Comparison of ENCODE assay signal across 29 mouse cellular contexts in the genomic region with DNA sequence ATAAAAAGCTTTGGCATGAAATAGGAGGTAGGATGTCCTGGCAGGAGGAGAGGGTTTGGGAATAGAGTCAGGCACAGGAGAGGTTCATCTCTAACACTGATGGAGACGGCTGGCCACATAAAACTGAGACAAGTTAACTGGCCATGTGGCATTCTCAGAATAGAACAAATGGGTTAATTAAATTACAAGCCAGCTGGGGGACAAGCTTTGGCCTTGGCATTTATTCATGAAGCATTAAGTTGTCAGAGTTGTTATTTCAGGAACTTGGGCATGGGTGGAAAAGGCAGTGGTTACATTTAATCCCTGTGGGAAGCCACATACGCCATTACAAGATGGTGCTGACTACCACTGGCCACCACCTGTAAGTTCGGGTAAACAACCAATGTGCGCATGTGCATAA. TPM values are rescaled to one million over a fixed set of nuclear protein-coding genes. Genes with fewer than 3 reads are reported as not detected.
"Had no signal": no experiment of that assay in that cellular context is flagged by ENCODE, and none has a peak within 500 bp of the region (broad histone marks: within the 10 kb centered on the region; RNA-seq: fewer than 3 reads in every experiment).

No protein-coding gene starts in this region.

- H3K9me3 ChIP-seq: liver, embryonic 15.5 days; lung, embryonic 15.5 days; megakaryocyte, embryonic 14.5 days; midbrain, embryonic 13.5 days; midbrain, embryonic 15.5 days; neural tube, embryonic 13.5 days; neural tube, embryonic 15.5 days had no signal

- H3K4me1 ChIP-seq: liver, embryonic 15.5 days had no signal

- H3K4me2 ChIP-seq: liver, embryonic 15.5 days; lung, embryonic 15.5 days; midbrain, embryonic 11.5 days; midbrain, embryonic 13.5 days; midbrain, embryonic 15.5 days; neural tube, embryonic 13.5 days; neural tube, embryonic 15.5 days had no signal

- H3K4me3 ChIP-seq: liver, embryonic 15.5 days; lung, embryonic 15.5 days; megakaryocyte, embryonic 14.5 days; midbrain, embryonic 13.5 days; midbrain, embryonic 15.5 days; neural tube, embryonic 13.5 days; neural tube, embryonic 15.5 days had no signal

- DNase-seq: liver, postnatal 0 days; lung, adult 2 months; lung, postnatal 14 days; lung, postnatal 36 days; right cerebral cortex, adult 18-20 months; right cerebral cortex, postnatal 25 days; right cerebral cortex, postnatal 4 days; spleen, adult 18-20 months; thymus, adult 2 months; thymus, postnatal 25 days; thymus, postnatal 4 days had no signal

- H3K36me3 ChIP-seq: liver, embryonic 15.5 days; lung, embryonic 15.5 days; midbrain, embryonic 13.5 days; midbrain, embryonic 15.5 days; neural tube, embryonic 13.5 days; neural tube, embryonic 15.5 days had no signal

- H3K9ac ChIP-seq: liver, embryonic 15.5 days; liver, postnatal 0 days; lung, embryonic 15.5 days; midbrain, embryonic 13.5 days; midbrain, embryonic 15.5 days; neural tube, embryonic 13.5 days; neural tube, embryonic 15.5 days had no signal

- ATAC-seq: liver, postnatal 0 days; lung, postnatal 0 days; midbrain, embryonic 13.5 days; midbrain, embryonic 15.5 days had no signal

- H3K27ac ChIP-seq: liver, embryonic 15.5 days; lung, embryonic 15.5 days; macrophage; midbrain, embryonic 13.5 days; midbrain, embryonic 15.5 days; neural tube, embryonic 13.5 days; neural tube, embryonic 15.5 days had no signal

RNA-seq across cellular contexts. Expression of gene Ttll8, which starts 3.0 kb away (rescaled TPM):
- total RNA-seq: megakaryocyte progenitor cell, adult 5-6 weeks; midbrain, postnatal 0 days; monocyte, adult 5-6 weeks had no signal
- polyA plus RNA-seq: liver, embryonic 15.5 days; liver, postnatal 0 days; lung, embryonic 15.5 days; macrophage; midbrain, embryonic 11.5 days; midbrain, embryonic 13.5 days; neural tube, embryonic 11.5 days; neural tube, embryonic 13.5 days; small intestine, adult 2 months; stomach, embryonic 14.5 days; stomach, embryonic 16.5 days; urinary bladder, adult 2 months had no signal

RNA-seq across cellular contexts. Expression of gene Mlc1, which starts 27.6 kb away (rescaled TPM):
- total RNA-seq: megakaryocyte progenitor cell, adult 5-6 weeks; monocyte, adult 5-6 weeks had no signal
- polyA plus RNA-seq: liver, embryonic 15.5 days; liver, postnatal 0 days; macrophage; stomach, embryonic 14.5 days; stomach, embryonic 16.5 days had no signal

RNA-seq across cellular contexts. Expression of gene Mov10l1, which starts 31.5 kb away (rescaled TPM):
- total RNA-seq: megakaryocyte progenitor cell, adult 5-6 weeks; monocyte, adult 5-6 weeks had no signal
- polyA plus RNA-seq: liver, embryonic 15.5 days; liver, postnatal 0 days; macrophage; midbrain, embryonic 11.5 days; midbrain, embryonic 13.5 days; midbrain, embryonic 15.5 days; midbrain, postnatal 0 days; neural tube, embryonic 11.5 days; neural tube, embryonic 15.5 days; small intestine, adult 2 months; stomach, embryonic 14.5 days; stomach, embryonic 16.5 days had no signal
